Mouse (Mus musculus): ENCODE measurements around the gene Sohlh1. TPM values are rescaled to one million over a fixed set of nuclear protein-coding genes. Genes with fewer than 3 reads are reported as not detected.
A peak's percentile ranks its signal among the peaks of the same experiment; 100 is the strongest.
"Not testable (repeated sequence)": the region's sequence is repeated elsewhere in the genome, so short reads cannot be mapped to it uniquely, and the experiment has no call there.

Sohlh1 gene
- total RNA-seq, 2 experiments from 2014 or later, result not detected

DNA sequence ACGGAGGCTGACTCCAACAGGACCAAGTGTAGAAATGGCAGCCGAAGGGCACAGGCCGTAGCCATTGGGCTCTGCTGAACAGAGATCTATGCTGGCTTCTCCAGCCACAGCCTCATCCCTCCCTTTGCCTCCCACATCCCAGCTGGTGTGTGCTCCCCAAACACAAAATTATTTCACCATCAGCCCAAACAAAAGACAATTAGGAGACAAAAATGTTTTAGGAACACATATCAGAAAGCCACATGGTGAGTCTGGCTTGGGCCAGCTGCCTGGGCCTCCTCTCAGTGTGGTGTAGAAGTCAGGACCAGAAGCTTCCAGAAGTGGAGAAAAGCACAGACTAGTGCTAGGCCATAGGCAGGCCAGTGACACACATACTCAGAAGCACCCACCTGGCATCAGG is 3.0 kb downstream of the Sohlh1 start:
- no peak for DNase-seq
- intact Hi-C loops (cut with DNase I; ENCODE audit: low total_unique reads), result no loop called here

DNA sequence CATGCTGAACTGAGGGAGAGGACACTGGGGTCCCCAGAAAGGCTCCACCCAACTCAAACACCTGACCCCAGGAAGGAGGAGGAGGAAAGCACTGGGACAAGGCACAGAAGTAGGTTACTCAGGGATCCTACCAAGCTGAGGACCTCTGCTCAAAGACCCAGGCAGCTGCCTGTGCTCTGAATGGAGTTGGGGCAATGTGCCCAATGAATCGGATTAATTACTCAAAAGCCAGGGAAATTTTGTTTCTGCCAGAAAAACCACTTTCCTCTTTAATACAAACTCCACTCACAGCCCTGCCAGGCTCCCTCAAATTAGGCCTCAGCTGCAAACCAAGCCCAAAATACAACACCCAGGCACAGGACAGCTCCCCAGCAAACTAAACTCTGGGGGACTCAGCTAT is 4.3 kb downstream of the Sohlh1 start:
- DNase-seq, result no peak
- intact Hi-C loops (cut with DNase I; ENCODE audit: low total_unique reads), result no loop called here

DNA sequence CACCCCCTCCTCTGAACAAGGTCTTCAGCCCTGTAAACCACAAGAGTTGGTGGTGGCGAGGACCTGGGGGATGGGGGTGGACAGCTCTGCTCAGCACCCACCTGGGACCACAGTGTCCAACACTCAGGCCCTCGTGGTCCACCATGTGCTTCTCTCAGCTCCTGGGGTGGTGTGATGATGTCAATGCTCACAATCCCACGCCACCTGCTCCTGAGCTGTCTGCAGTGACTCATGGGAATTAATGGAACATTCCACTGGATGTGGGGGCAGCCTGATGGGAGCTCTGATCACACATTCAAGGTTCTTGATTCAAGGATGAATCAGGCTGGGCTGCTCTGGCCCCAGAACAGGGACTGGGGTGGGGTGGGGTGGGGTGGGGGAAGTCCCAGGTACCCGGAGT is 4.9 kb downstream of the Sohlh1 start:
- DNase-seq, result no peak
- intact Hi-C loops (cut with DNase I; ENCODE audit: low total_unique reads), result no loop called here

DNA sequence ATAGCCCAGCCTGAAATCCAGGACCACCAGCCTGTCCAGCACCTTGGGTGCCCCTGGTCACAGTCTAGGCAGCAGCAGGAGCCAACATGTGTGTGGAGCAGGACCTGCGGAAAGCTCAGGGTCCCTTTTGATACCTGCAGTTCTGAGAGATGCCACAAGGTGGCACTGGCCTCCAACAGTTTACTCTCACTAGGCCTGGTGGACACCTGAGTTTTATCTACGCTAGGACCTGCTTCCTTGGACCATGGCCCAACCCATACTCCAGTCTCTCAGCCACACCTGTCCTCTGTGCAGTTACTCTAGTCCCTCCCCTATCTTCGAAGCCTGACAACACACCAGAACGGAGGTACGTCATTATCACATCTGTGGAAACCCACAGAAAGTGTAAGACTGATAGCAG is 10.8 kb downstream of the Sohlh1 start:
- intact Hi-C loops (cut with DNase I; ENCODE audit: low total_unique reads), result no loop called here
- peak; percentile 45 for DNase-seq

DNA sequence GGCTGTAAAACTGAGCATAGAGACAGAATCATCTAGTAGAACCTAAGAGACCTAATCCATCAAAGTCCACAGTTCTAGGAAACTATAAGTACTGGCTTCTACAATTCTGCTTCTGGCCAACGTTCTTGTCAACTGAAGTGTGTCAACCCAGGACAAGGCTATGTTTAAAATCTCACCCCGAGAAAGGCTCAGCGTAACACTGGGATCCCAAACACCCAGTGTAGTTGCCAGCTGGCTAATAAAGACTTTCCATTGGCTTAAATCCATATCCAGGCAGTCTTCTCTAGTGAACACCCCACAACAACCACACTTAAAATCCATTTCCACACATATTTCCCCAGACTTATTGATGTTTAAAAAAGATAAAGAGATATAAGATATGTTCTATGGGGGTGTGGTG is 16.3 kb downstream of the Sohlh1 start:
- DNase-seq, result no peak
- intact Hi-C loops (cut with DNase I; ENCODE audit: low total_unique reads), result no loop called here

DNA sequence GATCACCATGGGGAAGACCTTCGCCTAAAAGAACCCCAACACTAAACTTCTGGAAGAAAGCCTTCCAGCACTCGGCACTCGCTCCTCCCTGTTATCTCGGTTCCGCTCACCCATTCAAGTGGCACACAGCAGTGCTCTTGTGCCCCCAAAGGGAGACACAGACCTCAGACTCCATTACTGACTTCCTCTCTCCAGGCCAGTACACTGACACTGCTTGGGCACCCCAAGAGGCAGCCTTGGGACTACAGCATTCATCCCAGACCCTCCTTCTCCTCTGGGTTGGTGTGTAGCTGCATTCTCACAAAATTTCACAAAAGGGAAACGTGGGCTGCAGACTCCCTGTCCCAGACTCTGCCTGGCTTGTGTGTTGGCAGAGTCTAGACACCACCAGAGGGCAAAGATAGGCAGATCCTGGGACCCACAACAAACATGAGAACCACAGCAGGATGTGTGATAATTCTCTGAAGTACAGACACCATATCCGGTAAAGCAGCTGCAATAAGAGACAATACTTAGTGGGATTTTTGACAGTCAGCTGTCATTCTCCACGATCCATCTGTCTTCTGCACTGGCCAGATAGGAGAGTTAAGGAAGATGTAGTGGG is 18.6 kb downstream of the Sohlh1 start:
- intact Hi-C loops (cut with DNase I; ENCODE audit: low total_unique reads), result no loop called here
- DNase-seq, result no peak

DNA sequence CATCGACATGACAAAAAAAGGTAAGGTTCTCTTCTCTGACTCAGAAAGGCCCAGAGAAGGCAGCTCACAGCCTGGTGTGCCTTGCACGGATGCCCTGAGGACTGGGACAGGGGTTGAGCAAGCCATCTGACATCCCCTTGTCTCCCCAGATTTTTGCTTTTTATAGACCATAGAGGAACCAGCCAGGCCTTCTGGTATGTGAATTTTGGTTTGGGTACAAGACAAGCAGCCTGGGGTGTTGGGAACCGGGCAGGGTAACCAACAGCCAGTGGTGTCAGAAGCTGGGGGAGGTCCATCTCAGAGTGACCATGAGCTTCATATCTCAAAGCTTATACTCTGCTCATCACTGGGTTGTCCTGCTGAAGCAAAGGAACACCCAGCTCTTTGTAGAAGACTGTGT is 22.3 kb downstream of the Sohlh1 start:
- DNase-seq, result no peak

DNA sequence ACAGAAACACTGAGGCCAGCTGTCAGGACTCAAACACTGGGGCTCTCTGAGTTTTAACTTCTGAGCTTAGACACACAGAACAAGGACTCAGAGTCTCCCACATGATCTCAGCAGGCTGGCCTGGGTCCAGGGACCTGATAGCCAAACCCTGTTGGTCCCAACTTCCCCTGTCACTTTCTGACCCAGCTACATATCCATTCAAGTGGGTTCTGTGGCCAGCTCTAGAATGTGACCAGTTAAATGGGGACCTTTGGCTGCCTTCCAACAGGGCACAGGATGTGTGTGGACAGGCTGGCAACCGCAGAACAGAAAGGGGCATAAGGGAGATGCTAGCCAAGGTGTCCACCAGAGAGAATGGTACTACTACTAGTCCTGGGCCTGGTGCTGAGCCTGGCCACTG is 24.2 kb downstream of the Sohlh1 start, which contains the start of gene Lcn9:
Gene Lcn9 (plus strand): TSS at position 348 of the 400 bp plus-strand sequence.
- DNase-seq, result no peak
- intact Hi-C loops (cut with DNase I; ENCODE audit: low total_unique reads), result no loop called here

More for the DNA sequence above, 22.3 kb downstream of the Sohlh1 start:
- intact Hi-C loops (cut with DNase I; ENCODE audit: low total_unique reads), result no loop called here

DNA sequence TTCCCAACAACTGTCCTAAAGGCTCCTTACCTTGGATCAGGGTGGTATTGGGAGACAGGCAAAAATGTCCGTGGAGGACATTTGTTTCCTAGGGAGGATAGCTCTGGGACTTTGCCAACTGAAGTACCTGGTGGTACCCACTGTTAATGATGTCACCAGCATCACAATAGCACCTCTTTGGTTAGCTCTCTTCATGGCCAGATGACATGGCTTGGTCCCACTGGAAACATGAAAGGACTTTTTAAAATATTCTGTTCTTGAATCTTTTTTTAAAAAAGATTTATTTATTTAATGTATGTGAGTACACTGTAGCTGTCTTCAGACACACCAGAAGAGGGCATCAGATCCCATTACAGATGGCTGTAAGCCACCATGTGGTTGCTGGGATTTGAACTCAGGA is 31.3 kb downstream of the Sohlh1 start, which contains the start of gene Glt6d1:
Gene Glt6d1 (minus strand): TSS at position 101 of the 400 bp plus-strand sequence.
- intact Hi-C loops (cut with DNase I; ENCODE audit: low total_unique reads); DNase-seq: not testable (repeated sequence)

DNA sequence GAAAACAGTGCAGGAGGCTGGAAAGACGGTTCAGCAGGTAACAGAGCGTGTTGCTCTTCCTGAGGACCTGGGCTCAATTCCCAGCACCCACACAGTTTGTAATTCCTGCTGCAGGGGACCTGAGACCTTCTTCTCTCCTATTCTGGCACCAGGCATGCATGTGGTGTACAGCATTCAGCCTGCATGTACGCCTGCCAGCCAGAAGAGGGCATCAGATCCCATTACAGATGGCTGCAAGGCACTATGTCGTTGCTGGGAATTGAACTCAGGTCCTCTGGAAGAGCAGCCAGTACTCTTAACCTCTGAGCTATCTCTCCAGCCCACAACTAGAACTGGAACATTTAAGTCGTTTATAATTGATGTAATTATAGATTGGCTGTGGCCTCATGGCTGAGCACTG is 33.7 kb downstream of the Sohlh1 start:
- intact Hi-C loops (cut with DNase I; ENCODE audit: low total_unique reads), result no loop called here
- no peak for DNase-seq

DNA sequence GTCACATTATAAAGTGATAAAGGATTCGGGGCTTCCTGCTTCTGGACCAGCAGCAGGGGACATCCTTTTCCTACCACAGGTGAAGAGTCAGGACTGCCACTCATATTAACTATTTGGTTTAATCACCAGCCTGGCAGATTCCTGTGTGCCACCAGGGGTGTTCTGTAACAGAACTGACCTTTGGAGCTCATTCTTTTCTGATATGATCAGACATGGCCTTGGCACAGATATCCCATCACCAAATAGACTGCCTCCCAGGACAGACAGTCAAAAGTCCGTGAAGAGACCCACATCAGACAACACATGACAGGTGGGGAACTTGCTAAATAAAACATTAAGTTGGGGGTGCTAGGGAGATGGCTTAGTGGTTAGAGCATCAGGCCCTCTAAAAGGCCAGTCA is 35.3 kb downstream of the Sohlh1 start:
- no peak for DNase-seq
- intact Hi-C loops (cut with DNase I; ENCODE audit: low total_unique reads), result no loop called here

DNA sequence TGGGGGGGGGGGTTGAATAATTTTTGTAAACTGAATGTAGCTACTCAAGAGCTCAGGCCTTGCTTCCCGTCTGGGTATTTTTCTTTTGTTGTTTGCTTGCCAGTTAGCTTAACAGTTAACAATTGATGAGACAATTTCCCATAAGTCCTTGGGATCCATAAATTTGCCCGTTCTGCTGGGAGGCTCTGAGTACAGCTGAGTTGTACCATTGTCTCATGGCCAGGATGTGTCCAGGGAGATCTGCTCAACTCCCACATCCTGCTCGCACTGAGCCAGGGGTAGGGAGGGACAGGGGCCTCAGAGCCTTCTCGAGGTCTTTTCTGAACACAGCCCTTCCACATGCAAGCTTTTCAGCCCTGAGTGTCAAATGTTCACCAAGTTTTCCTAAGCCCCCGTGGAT is 49.0 kb downstream of the Sohlh1 start:
- intact Hi-C loops (cut with DNase I; ENCODE audit: low total_unique reads), result no loop called here
- DNase-seq, result no peak

DNA sequence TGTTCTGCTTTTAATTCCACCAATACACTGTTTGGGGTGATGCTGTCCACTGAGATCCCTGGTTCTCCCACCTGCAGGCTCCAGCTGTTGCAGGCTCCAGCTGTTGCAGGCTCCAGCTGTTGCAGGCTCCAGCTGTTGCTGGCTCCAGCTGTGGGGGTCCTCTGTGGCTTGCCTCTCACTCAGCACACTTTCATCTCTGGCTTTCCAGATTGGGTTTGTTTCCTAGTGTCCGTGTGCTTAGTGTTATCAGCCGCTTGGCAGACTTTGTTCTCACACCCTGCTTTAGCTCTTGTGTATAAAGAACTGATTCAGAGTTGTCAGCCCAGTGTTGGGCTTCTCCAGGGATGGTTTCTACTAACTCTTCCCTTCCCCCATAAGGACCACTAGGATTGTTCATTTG is 49.4 kb downstream of the Sohlh1 start:
- intact Hi-C loops (cut with DNase I; ENCODE audit: low total_unique reads), result no loop called here
- DNase-seq, result no peak

Other genes with a start within 250 kb of the Sohlh1 start
- gene Rabl6, start 238.7 kb downstream of the Sohlh1 start, total RNA-seq (2021), result 10 to 100 TPM; 39.5 to 41.0 TPM
- not detected for gene Ccdc183, start 229.6 kb downstream of the Sohlh1 start, total RNA-seq (2021)
- gene Tmem141, start 225.2 kb downstream of the Sohlh1 start, total RNA-seq (2021), result 10 to 100 TPM; 12.1 to 14.3 TPM
- gene Fcna, start 219.2 kb downstream of the Sohlh1 start, total RNA-seq (2021), result 1 to 10 TPM; 5.7 to 6.2 TPM
- gene Lcn8, start 194.1 kb downstream of the Sohlh1 start, total RNA-seq (2021), result 10 to 100 TPM; 31.0 to 33.3 TPM
- gene Lcn5, start 189.3 kb downstream of the Sohlh1 start, total RNA-seq (2021), result not detected
- not detected for gene Lcn6, start 170.5 kb downstream of the Sohlh1 start, total RNA-seq (2021)
- gene Lcn10, start 164.5 kb downstream of the Sohlh1 start, total RNA-seq (2021), result not detected
- not detected for gene Obp2a, start 147.2 kb downstream of the Sohlh1 start, total RNA-seq (2021)
- gene Bmyc, start 140.5 kb downstream of the Sohlh1 start, total RNA-seq (2021), result 10 to 100 TPM; 10.9 to 15.5 TPM
- not detected for gene Obp2b, start 110.2 kb downstream of the Sohlh1 start, total RNA-seq (2021)
- gene Lcn3, start 81.7 kb downstream of the Sohlh1 start, total RNA-seq (2021), result not detected
- gene Lcn11, start 70.2 kb downstream of the Sohlh1 start, total RNA-seq (2021), result not detected
- gene Gm13539, start 65.0 kb downstream of the Sohlh1 start, total RNA-seq (2021), result not detected
- not detected for gene Glt6d1, start 31.4 kb downstream of the Sohlh1 start, total RNA-seq (2021)
- gene Lcn9, start 24.1 kb downstream of the Sohlh1 start, total RNA-seq (2021), result not detected
- gene Kcnt1, start 16.5 kb upstream of the Sohlh1 start, total RNA-seq (2021), result under 1 TPM; 0.23 to 0.84 TPM
- 10 to 100 TPM; 24.9 to 27.4 TPM for gene Camsap1, start 136.0 kb upstream of the Sohlh1 start, total RNA-seq (2021)
- gene Ubac1, start 174.5 kb upstream of the Sohlh1 start, total RNA-seq (2021), result 100 to 1,000 TPM; 187 to 194 TPM

All from gastrocnemius, postnatal 14 days (tissue).